Mouse (Mus musculus): ENCODE data around the gene Doc2a.

- TF ChIP-seq CHD2 (IDR thresholded peaks at IDR 0.05; ENCODE audit: low read depth, low read length) (no peak), HCFC1 (IDR thresholded peaks at IDR 0.05; ENCODE audit: borderline replicate concordance, insufficient read depth, low read length) (no peak), MAFK (IDR thresholded peaks at IDR 0.05; ENCODE audit: insufficient read depth, low read depth, low read length) (no peak), ZNF384 (IDR thresholded peaks at IDR 0.05; ENCODE audit: low read depth, low read length) (no peak)
These were observed 4.0 kb downstream of the Doc2a start for GRCm38 (mm10) chr7:126851192-126851591.
